Mouse (Mus musculus) heart, embryonic 14.5 days (tissue): ENCODE data around the gene D930007J09Rik. TPM values are rescaled to one million over a fixed set of nuclear protein-coding genes. Genes with fewer than 3 reads are reported as not detected.

Source experiments
- polyA plus RNA-seq: library from polyadenylated mRNA; unstranded; fragments of >200 nt; fragmentation: Nextera tagmentation; extraction: Ambion mirVana; gene quantifications from 2 replicates; pipeline ENCODE4 v1.2.1, GENCODE M21; 2014

D930007J09Rik gene
- polyA plus RNA-seq, 1 experiment from 2014 or later = not detected

Other genes with a start within 250 kb of the D930007J09Rik start
- gene Mylk4, start 18.9 kb downstream of the D930007J09Rik start, polyA plus RNA-seq = 0.46 and 1.3 TPM in 2 replicates
- 17.6 and 19.7 TPM in 2 replicates for gene Wrnip1, start 811 bp downstream of the D930007J09Rik start, polyA plus RNA-seq
- gene Serpinb1a, start 48.3 kb upstream of the D930007J09Rik start, polyA plus RNA-seq = 7.3 and 7.7 TPM in 2 replicates
- 0.34 TPM in 1 of 2 replicates, not detected in the other for gene Serpinb1c, start 95.4 kb upstream of the D930007J09Rik start, polyA plus RNA-seq
- 22.0 and 23.9 TPM in 2 replicates for gene Serpinb6b, start 162.4 kb upstream of the D930007J09Rik start, polyA plus RNA-seq
- gene Serpinb9, start 200.4 kb upstream of the D930007J09Rik start, polyA plus RNA-seq = 7.0 and 9.0 TPM in 2 replicates
- 0.39 TPM in 2 replicates for gene Serpinb9b, start 224.6 kb upstream of the D930007J09Rik start, polyA plus RNA-seq